Mouse (Mus musculus): ENCODE data around the gene Olfr885. TPM values are rescaled to one million over a fixed set of nuclear protein-coding genes. Genes with fewer than 3 reads are reported as not detected.

Gene Olfr885
- not detected for polyA plus RNA-seq (2015; fragmentation: Illumina TruSeq; extraction: RNeasy Lipid Tissue Mini Kit (QIAGEN cat#74804); ENCODE audit: low read depth, low replicate concordance)

DNA sequence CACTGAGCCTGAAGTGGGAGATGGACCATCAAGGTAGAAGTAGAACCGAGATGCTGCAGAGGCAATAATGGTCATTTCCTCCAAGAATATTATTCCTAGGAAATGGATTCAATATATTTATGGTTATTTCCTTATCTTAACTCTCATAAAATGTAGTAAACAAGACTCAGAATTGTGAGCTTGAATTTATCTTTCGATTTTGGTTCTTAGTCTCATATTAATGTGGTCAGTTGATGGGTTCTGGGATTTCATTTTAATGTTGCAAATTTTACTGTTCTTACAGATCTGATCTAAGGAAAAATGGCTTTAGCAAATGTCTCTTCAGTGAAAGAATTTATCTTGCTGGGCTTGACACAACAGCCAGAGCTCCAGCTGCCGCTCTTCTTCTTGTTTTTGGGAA is at the start of gene Olfr885:
TSS of gene Olfr885 (plus strand) at position 301 of the 400 bp plus-strand sequence.

DNA sequence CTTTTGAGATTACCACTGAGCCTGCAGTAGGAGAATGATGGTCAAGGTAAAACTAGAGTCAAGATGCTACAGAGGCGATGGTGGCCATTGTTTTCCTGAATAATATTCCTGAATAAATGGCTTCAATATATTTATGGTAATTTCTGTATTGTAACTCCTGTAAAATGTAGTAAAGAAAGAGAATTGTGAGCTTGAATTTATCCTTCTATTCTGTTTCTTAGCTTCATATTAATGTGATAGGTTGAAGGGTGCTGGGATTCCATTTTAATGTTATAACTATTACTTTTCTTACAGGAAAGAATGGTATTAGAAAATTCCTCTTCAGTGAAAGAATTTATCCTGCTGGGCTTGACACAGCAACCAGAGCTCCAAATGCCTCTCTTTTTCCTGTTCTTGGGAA is 35.6 kb upstream of the Olfr885 start, which contains the start of gene Olfr883:
TSS of gene Olfr883 (plus strand) at position 301 of the 400 bp plus-strand sequence.

DNA sequence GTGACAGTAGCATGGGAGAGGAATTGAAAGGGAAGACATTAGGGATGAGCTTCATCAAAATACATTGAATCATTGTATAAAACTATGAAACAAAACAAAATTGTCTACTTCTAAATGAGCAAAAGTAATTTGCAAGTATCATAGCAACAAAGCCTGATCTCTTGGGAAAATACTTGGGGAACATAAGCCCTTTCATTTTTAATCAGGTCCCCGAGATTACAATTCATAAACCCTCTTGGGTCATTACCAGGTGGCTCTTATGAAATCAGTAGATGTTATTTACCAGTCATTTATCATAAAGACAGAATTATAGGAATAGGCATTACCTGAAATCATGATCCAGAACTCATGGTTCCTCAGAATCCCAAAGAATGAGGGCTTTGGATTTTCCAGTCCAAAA is 14.9 kb upstream of the Olfr885 start, which contains the start of gene Olfr884:
TSS of gene Olfr884 (plus strand) at position 301 of the 400 bp plus-strand sequence.

DNA sequence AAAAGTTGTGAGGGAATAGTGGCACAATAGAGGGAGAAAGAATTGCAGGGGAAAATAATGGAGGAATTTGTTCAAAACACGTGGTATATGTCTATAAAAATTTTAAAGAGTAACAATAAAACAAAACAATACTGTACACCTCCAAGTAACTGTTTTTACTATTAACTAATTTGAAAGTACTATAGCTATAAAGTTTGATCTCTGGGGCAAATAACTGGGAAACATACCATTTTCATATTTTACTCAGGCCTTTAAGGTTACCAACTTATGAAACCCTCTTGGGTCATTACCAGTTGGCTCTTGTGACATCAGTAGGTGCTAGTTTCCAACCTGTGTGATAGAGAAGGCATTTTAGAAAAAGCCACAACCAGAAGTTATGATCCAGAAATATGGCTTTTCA is 22.6 kb downstream of the Olfr885 start, which contains the start of gene Olfr887:
TSS of gene Olfr887 (plus strand) at position 301 of the 400 bp plus-strand sequence.

GRCm38 (mm10) chr9:38107828-38108227 is 46.7 kb downstream of the Olfr885 start, which contains the start of gene Olfr888:
Olfr888 (plus strand) TSS chr9:38108128.

Other genes with a start within 250 kb of the Olfr885 start
- not detected for gene Olfr877, start 207.1 kb upstream of the Olfr885 start, polyA plus RNA-seq (2015; fragmentation: Illumina TruSeq; extraction: RNeasy Lipid Tissue Mini Kit (QIAGEN cat#74804); ENCODE audit: low read depth, low replicate concordance)
- gene Olfr145, start 164.6 kb upstream of the Olfr885 start, polyA plus RNA-seq (2015; fragmentation: Illumina TruSeq; extraction: RNeasy Lipid Tissue Mini Kit (QIAGEN cat#74804); ENCODE audit: low read depth, low replicate concordance) = not detected
- not detected for gene Olfr878, start 143.5 kb upstream of the Olfr885 start, polyA plus RNA-seq (2015; fragmentation: Illumina TruSeq; extraction: RNeasy Lipid Tissue Mini Kit (QIAGEN cat#74804); ENCODE audit: low read depth, low replicate concordance)
- not detected for gene Olfr881, start 69.5 kb upstream of the Olfr885 start, polyA plus RNA-seq (2015; fragmentation: Illumina TruSeq; extraction: RNeasy Lipid Tissue Mini Kit (QIAGEN cat#74804); ENCODE audit: low read depth, low replicate concordance)
- gene Olfr883, start 35.5 kb upstream of the Olfr885 start, polyA plus RNA-seq (2015; fragmentation: Illumina TruSeq; extraction: RNeasy Lipid Tissue Mini Kit (QIAGEN cat#74804); ENCODE audit: low read depth, low replicate concordance) = not detected
- gene Olfr884, start 14.8 kb upstream of the Olfr885 start, polyA plus RNA-seq (2015; fragmentation: Illumina TruSeq; extraction: RNeasy Lipid Tissue Mini Kit (QIAGEN cat#74804); ENCODE audit: low read depth, low replicate concordance) = not detected
- gene Olfr887, start 22.8 kb downstream of the Olfr885 start, polyA plus RNA-seq (2015; fragmentation: Illumina TruSeq; extraction: RNeasy Lipid Tissue Mini Kit (QIAGEN cat#74804); ENCODE audit: low read depth, low replicate concordance) = not detected
- not detected for gene Olfr888, start 46.8 kb downstream of the Olfr885 start, polyA plus RNA-seq (2015; fragmentation: Illumina TruSeq; extraction: RNeasy Lipid Tissue Mini Kit (QIAGEN cat#74804); ENCODE audit: low read depth, low replicate concordance)
- not detected for gene Olfr889, start 53.9 kb downstream of the Olfr885 start, polyA plus RNA-seq (2015; fragmentation: Illumina TruSeq; extraction: RNeasy Lipid Tissue Mini Kit (QIAGEN cat#74804); ENCODE audit: low read depth, low replicate concordance)
- not detected for gene Olfr890, start 81.2 kb downstream of the Olfr885 start, polyA plus RNA-seq (2015; fragmentation: Illumina TruSeq; extraction: RNeasy Lipid Tissue Mini Kit (QIAGEN cat#74804); ENCODE audit: low read depth, low replicate concordance)
- not detected for gene Olfr891, start 119.5 kb downstream of the Olfr885 start, polyA plus RNA-seq (2015; fragmentation: Illumina TruSeq; extraction: RNeasy Lipid Tissue Mini Kit (QIAGEN cat#74804); ENCODE audit: low read depth, low replicate concordance)
- gene Olfr893, start 147.0 kb downstream of the Olfr885 start, polyA plus RNA-seq (2015; fragmentation: Illumina TruSeq; extraction: RNeasy Lipid Tissue Mini Kit (QIAGEN cat#74804); ENCODE audit: low read depth, low replicate concordance) = not detected
- gene Olfr894, start 156.7 kb downstream of the Olfr885 start, polyA plus RNA-seq (2015; fragmentation: Illumina TruSeq; extraction: RNeasy Lipid Tissue Mini Kit (QIAGEN cat#74804); ENCODE audit: low read depth, low replicate concordance) = not detected
- gene Olfr143, start 191.5 kb downstream of the Olfr885 start, polyA plus RNA-seq (2015; fragmentation: Illumina TruSeq; extraction: RNeasy Lipid Tissue Mini Kit (QIAGEN cat#74804); ENCODE audit: low read depth, low replicate concordance) = not detected
- gene Olfr895, start 206.5 kb downstream of the Olfr885 start, polyA plus RNA-seq (2015; fragmentation: Illumina TruSeq; extraction: RNeasy Lipid Tissue Mini Kit (QIAGEN cat#74804); ENCODE audit: low read depth, low replicate concordance) = not detected
- gene Olfr896-ps1, start 229.8 kb downstream of the Olfr885 start, polyA plus RNA-seq (2015; fragmentation: Illumina TruSeq; extraction: RNeasy Lipid Tissue Mini Kit (QIAGEN cat#74804); ENCODE audit: low read depth, low replicate concordance) = not detected

All from brain, adult 10 weeks (tissue).